Mouse (Mus musculus) fat pad, adult 2 months (tissue): ENCODE data around the gene Kalrn.

Experiments used
- DNase-seq: peaks from one replicate; pipeline ENCODE4 v3.0.0-alpha.2; 2011; ENCODE audit warnings: low read depth, low spot score; ENCODE audit errors: extremely low read depth

Gene Kalrn

DNA sequence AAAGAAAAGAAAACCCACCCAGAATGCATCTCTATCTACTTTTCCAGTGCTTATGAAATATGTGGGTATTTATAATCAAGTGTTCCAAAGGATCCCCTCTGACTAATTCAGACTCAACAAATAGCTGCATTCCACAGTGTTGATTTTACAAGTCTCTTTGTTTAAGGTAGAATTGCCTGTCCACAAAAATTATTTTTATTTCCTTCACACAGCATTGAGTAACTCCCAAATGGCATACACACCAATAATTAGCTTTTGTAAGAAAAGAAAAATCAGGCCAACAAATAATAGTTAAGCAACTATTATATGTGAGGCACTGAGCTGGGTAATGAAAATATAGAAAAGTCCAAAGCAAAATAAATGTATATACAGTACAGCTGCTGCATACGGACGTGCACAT is 12.9 kb downstream of the Kalrn start:
- DNase-seq: no peak

DNA sequence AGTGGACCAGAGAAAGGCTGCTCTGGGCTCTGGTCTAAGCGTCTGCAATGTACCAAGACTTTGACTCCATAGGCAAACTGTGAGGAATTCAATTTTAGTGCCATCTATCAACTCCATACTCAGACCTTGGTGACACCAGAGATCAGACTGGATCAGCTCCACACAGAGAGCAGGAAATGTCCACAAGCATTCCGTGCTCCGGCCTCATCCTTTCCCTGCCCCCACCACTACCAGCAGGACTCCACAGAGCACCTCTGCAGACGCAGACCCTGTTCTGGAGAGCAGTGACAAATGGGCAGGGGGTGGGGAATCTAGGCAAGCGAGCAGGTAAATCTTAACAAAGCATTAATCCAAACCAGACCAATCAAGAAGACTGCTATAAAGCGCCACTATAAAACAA is 15.4 kb downstream of the Kalrn start:
- no peak for DNase-seq

- no peak for DNase-seq
These were observed 20.6 kb downstream of the Kalrn start for GRCm38 (mm10) chr16:34552731-34553130.

- DNase-seq: no peak
These were observed 23.8 kb downstream of the Kalrn start for GRCm38 (mm10) chr16:34549470-34549999.

DNA sequence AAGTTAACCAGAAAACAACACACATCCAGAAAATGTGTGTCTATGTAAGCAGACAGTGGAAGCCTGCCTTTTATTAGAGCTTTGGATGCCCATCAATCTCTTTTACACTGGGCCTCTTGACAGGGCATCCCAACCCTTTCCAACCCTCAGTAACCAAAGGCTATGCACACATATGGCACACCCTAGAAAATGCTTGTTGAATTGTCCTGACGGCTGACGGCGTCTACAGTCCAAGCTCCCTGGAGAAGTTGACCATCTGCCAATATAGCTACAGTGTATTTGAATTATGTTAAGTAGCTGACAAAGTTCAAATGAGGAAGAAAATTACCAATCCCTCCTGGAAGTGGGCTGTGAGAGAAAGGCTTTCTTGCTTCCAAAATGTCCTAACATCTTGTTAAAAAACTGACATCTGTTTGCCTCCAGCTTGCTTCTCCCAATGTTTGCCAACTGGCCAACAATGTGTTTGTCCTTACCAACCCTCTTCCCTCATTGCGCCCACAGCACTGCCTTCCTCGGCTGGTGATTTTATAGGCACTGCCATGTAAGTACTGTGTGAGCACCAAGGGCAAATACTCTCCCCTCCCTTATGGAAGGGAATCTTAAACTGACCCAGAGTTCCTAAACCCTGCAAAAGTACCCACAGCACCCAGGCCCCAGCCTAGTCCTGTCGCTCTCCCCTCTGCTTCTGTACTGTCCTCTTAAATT is 26.4 kb downstream of the Kalrn start:
- no peak for DNase-seq

DNA sequence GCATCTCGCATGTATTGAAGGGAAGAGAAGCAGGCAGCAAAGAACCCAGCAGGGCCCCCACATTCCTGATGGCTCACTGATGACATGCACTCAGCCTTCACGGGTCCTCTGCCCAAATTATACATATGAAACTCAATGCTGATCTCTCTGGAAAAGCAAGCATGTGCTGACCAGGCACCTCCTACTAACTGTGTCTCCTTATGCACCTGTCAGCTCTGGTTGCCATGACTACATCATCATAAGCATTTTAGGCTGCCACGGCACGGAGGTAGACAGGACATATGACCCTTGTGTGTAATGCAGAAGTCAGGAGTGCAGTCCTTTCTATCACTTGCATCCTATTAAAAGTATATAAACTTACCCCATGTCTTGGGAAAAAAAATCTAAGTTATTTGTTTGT is 29.6 kb downstream of the Kalrn start:
- no peak for DNase-seq

GRCm38 (mm10) chr16:34542341-34542740 is 31.0 kb downstream of the Kalrn start:
- no peak for DNase-seq

DNA sequence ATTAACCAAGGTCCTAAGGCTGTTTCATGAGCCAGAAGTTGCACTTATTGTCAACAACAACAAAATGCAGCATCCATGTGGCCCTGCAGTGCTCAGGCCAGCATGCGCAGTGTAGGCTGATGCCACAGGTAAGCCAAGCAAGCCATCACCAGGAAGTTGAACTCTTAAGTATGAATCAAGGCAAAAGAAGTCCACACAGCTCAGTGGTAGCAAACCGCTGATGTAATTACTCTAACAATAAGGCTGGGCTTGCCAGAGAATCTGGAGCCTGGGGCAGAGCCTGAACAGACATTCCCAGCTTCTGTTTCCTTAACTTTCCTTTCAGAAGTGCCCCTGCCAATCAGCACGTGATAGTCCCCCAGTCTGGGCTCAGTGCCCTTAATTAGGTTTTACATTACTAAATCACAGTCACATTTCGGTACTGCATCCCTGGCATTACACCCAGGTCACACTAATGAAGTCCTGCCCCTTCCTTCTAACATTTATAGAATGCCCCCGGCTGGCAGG is 34.6 kb downstream of the Kalrn start:
- peak; percentile 34 for DNase-seq

DNA sequence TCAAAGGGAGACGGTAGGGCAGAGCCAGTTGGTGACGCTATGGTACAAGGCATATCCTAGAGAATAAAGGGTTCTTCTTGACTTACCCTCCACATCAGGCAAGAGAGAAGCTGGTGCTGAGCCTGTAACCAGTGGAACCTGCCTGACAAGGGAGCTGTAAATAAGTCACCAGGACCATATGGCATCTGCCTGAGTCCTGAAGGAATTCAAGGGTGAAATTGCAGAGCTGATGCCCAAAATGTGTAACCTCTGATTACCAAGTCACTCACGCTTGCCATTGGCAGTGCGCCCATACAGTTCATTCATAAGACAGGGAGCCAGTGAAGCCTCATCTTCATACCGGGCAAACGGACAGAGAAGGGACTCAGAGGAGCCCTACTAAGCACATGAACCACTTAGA is 37.0 kb downstream of the Kalrn start:
- no peak for DNase-seq

- no peak for DNase-seq
These were observed 38.2 kb downstream of the Kalrn start for GRCm38 (mm10) chr16:34535135-34535534.

DNA sequence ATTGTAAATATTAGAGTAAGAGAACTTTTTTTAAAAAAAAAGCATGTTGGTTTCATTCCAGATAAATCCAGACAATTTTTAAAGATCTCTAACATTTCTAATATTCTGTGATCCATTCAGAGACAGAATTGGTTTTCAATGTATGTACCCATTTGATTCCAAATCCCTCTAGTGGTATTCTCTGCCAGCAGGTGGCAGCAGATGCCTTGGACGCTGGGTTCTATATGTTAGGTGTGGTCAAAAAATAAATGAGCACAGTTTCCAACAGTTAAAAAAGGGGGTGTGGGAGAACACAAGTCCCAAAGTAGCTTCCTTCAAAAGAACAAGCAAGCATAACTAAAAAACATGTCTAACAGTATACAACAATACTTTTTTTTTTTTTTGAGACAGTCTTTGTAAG is 41.8 kb downstream of the Kalrn start:
- DNase-seq: no peak

DNA sequence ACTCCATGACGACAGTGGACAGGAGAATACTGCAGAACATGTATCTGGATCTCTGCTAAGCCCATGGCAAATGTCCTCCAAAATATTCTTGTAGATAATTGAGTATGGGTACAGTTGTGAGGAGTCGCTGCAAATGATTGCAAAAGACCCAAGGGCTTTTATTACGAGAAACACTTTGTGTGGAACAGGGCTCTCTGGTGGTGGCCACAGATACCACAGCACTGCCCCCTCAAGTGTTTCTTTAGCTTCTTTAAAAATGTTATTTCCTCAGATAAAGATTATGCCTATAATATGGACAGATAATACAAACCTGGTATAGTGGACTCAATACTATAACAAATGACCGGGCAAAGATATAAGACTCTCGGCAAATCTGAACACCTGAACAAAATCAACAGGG is 43.3 kb downstream of the Kalrn start:
- no peak for DNase-seq

DNA sequence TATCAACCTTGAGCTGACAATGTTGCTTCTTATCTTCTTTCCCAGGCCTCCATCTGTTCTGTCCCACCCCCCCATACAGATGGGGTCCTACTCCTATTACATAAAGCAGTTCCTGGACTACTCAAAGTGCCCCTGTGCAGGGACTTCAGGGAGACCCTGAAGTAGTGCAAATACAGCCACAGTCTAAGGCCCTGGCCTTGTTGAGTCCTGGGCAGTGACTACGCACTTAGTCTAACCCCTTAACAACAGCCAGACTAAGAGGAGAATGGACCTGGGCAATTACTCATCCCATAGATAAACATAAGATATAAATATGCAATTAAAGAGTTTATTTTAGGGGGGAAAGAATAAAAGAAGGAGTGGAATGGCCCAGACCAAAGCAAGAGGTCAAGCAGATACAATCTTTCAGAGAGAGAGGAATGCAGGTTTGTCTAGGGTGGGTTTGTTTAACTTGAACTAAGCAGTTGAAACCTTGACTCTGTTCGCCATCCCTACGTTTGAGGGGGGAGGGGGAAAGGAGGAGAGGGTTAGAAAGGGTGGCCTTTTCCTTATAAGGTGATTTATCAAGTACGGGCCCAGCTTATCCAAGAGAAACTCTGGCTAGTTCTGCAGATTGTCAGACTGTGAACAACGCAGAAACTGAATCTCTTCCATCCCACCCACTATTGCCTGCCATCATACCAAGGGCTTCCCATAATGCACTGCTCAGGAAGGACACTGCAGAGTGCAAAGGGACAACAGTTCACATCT is 44.9 kb downstream of the Kalrn start:
- no peak for DNase-seq

GRCm38 (mm10) chr16:34526378-34526777 is 47.0 kb downstream of the Kalrn start:
- DNase-seq: no peak

DNA sequence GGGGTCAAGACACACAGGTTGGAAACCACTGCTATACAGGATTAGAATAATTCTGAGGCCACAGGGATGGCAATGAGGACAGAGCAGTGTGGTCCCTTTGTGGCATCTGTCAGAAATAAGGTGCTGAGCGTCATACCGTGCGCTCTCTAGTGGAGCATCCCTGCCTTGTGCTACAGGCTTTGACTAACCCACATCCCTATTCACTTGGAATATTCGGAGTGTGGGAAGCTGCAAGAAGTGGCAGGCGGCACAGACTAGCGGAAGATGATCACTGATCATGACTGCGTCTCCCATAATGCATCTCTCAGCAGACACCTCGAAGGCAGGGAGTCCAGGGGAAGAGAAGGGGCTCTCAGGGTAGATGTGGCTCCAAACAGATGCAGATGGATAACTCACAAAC is 47.5 kb downstream of the Kalrn start:
- DNase-seq: no peak

GRCm38 (mm10) chr16:34525205-34525604 is 48.1 kb downstream of the Kalrn start:
- no peak for DNase-seq

- DNase-seq: no peak
These were observed 52.3 kb downstream of the Kalrn start for GRCm38 (mm10) chr16:34521061-34521460.

- no peak for DNase-seq
These were observed 56.4 kb downstream of the Kalrn start for GRCm38 (mm10) chr16:34516891-34517398.

GRCm38 (mm10) chr16:34515485-34515884 is 57.8 kb downstream of the Kalrn start:
- no peak for DNase-seq

DNA sequence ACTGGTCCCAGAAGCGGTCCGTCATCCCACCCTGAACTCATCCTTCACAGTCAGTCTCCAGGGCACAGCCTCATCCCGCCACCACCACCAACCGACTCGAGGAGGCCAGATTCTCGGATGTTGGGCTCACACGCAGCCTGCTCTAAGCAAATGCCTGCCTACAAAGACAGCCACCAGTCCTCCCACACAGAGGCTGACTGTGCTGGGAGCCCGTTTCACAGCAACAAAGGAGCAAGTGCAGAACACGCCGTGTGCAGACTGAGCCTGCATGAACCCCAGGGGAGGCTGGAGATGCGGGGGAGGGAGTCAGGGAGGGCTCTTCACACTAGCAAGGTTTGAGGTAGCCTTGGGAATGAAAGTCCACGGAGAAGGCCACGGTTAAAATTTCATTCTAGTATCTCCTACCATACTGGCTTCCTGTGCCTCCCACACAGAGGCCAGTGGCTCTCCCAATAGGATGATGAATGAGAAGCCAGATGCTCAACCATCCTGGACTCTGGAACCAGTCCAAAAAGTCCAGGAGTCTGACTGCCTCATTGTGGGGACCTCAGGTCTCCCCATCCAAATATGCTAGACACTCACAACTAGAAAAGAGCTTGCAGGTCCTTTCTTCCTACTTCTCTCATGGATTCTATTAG is 59.3 kb downstream of the Kalrn start:
- DNase-seq: no peak

DNA sequence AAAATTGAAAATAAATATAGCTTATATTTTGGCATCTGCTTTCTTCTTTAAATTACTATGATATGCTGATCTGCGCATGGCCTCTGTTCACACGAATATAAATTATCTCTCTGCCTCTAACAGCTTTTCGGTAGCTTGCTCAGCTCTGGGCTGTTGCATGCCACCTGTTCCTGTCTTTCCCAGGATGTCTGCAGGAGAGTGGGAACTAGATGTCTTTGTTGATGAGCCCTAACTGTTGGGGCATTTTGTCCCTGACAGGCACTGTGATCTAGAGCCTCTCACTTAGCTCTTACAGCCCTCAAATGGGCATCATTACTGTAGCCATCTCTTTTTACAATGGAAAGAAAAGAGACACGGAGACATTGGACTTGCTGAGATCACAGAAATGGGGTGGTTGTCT is 61.0 kb downstream of the Kalrn start:
- DNase-seq: no peak

DNA sequence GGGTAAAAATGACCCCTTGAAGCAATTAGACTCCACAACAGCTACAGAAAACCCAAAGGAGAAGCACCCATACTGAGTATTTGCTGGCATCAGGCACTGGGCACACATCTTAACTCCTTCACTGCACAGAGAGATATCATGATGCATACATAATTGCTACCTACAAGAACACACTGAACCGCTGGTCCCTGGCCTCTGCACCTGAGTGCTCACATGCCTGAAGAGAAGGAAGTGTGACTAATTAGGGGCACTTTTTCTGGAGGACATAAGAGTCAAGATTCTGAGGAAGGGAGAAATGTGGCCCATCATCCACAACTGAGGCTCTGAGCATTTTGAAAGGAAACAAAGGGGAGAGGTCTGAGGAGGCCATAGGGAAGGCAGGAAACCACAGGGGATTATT is 65.2 kb downstream of the Kalrn start:
- no peak for DNase-seq
